In genomic region chr9:110742951-110743455, GRCm38 (mm10) we compare ENCODE assay signal across 10 mouse cellular contexts. TPM values are rescaled to one million over a fixed set of nuclear protein-coding genes. Genes with fewer than 3 reads are reported as not detected.
A peak's percentile ranks its signal among the peaks of the same experiment; 100 is the strongest.
DNase-seq lines count a peak whose midpoint lies in the region; ATAC-seq and TF ChIP-seq lines count a peak whose summit lies in the region.
"Had no signal": no experiment of that assay in that cellular context is flagged by ENCODE, and none has a peak within 500 bp of the region (broad histone marks: within the 10 kb centered on the region; RNA-seq: fewer than 3 reads in every experiment).

No protein-coding gene starts in this region.

- peaks cover 6% of the 10 kb centered on the region; the same call in 1 of the 2 replicates for H3K27me3 ChIP-seq in cerebellum, adult 2 months (ENCODE audit: control insufficient read depth, insufficient read depth, low read length)
- peaks cover 39% of the 10 kb centered on the region for H3K27me3 ChIP-seq in forebrain, postnatal 0 days (ENCODE audit: insufficient read depth, low read length)
- no peaks in the 10 kb centered on the region for H3K27me3 ChIP-seq in kidney, postnatal 0 days (ENCODE audit: insufficient read depth, low read length)
- H3K27me3 ChIP-seq in midbrain, postnatal 0 days (ENCODE audit: insufficient read depth, low read length) = peaks cover 31% of the 10 kb centered on the region

- no peak overlapping the region for H3K27ac ChIP-seq in cerebellum, adult 2 months (ENCODE audit: insufficient read depth, low read length)
- H3K27ac ChIP-seq in forebrain, postnatal 0 days (ENCODE audit: low read depth, low read length) = 0 out of 2 replicates have a peak overlapping the region, but pooled peaks have one; percentile 21
- H3K27ac ChIP-seq in kidney, postnatal 0 days = peak overlapping the region; percentile 91
- no peak overlapping the region for H3K27ac ChIP-seq in midbrain, postnatal 0 days (ENCODE audit: low read depth, low read length)

- H3K4me2 ChIP-seq in forebrain, postnatal 0 days (ENCODE audit: low read depth) = peak overlapping the region; percentile 98
- peak overlapping the region; percentile 94 for H3K4me2 ChIP-seq in kidney, postnatal 0 days (ENCODE audit: low read length)
- peak overlapping the region; percentile 95 for H3K4me2 ChIP-seq in midbrain, postnatal 0 days (ENCODE audit: low read depth, low read length, poor library complexity, severe bottlenecking)

- no peak for TF ChIP-seq CTCF in cerebellum, adult 2 months (IDR thresholded peaks at IDR 0.05; ENCODE audit: borderline replicate concordance, insufficient read depth, low read depth, low read length)
- no peak for TF ChIP-seq CTCF in forebrain, postnatal 0 days (IDR thresholded peaks at IDR 0.05; ENCODE audit: low read depth)
- TF ChIP-seq CTCF in kidney, postnatal 0 days (IDR thresholded peaks at IDR 0.05; ENCODE audit: low read depth) = no peak
- no peak for TF ChIP-seq CTCF in midbrain, postnatal 0 days (IDR thresholded peaks at IDR 0.05)

- H3K4me3 ChIP-seq in cerebellum, adult 2 months (replicated peaks; ENCODE audit: insufficient read depth, low read depth, low read length) = peak overlapping the region; percentile 18
- peak overlapping the region; percentile 58 for H3K4me3 ChIP-seq in forebrain, postnatal 0 days (ENCODE audit: low read depth, low read length)
- peak overlapping the region; percentile 77 for H3K4me3 ChIP-seq in kidney, postnatal 0 days (replicated peaks; ENCODE audit: low read depth, low read length)
- peak overlapping the region; percentile 62 for H3K4me3 ChIP-seq in midbrain, postnatal 0 days (ENCODE audit: low read depth, low read length)

- H3K9ac ChIP-seq in forebrain, postnatal 0 days = peak overlapping the region; percentile 56
- H3K9ac ChIP-seq in kidney, postnatal 0 days (ENCODE audit: low read depth, low read length) = peak overlapping the region; percentile 89
- peak overlapping the region; percentile 65 for H3K9ac ChIP-seq in midbrain, postnatal 0 days (replicated peaks; ENCODE audit: low read length, poor library complexity, severe bottlenecking)

- no peaks in the 10 kb centered on the region for H3K4me1 ChIP-seq in cerebellum, adult 2 months (ENCODE audit: control insufficient read depth, insufficient read depth, low read length)
- H3K4me1 ChIP-seq in forebrain, postnatal 0 days (ENCODE audit: insufficient read depth) = 0 out of 2 replicates have a peak, but pooled peaks cover 8% of the 10 kb centered on the region
- H3K4me1 ChIP-seq in kidney, postnatal 0 days (replicated peaks; ENCODE audit: insufficient read depth, low read length) = peaks cover 28% of the 10 kb centered on the region
- no peaks in the 10 kb centered on the region for H3K4me1 ChIP-seq in midbrain, postnatal 0 days (ENCODE audit: insufficient read depth, low read length)

- no peaks in the 10 kb centered on the region for H3K36me3 ChIP-seq in forebrain, postnatal 0 days (ENCODE audit: insufficient read depth)
- H3K36me3 ChIP-seq in kidney, postnatal 0 days (ENCODE audit: insufficient read depth, low read length) = no peaks in the 10 kb centered on the region
- no peaks in the 10 kb centered on the region for H3K36me3 ChIP-seq in midbrain, postnatal 0 days (ENCODE audit: insufficient read depth, low read length)

- no peak for TF ChIP-seq POLR2A in cerebellum, adult 2 months (IDR thresholded peaks at IDR 0.05; ENCODE audit: borderline replicate concordance, insufficient read depth, low read length)

- no peaks in the 10 kb centered on the region for H3K9me3 ChIP-seq in forebrain, postnatal 0 days (ENCODE audit: low read length)
- H3K9me3 ChIP-seq in kidney, postnatal 0 days (replicated peaks; ENCODE audit: low read length) = no peaks in the 10 kb centered on the region
- no peaks in the 10 kb centered on the region for H3K9me3 ChIP-seq in midbrain, postnatal 0 days (ENCODE audit: low read length)

- no peak for DNase-seq in cerebellum, adult 2 months
- DNase-seq in ES-CJ7 (ENCODE audit: low read depth, low spot score) = peak; percentile 46
- DNase-seq in forebrain, postnatal 0 days = no peak
- peak; percentile 61 for DNase-seq in kidney, postnatal 0 days (ENCODE audit: low spot score)
- DNase-seq in midbrain, postnatal 0 days (ENCODE audit: low spot score) = no peak
- DNase-seq in natural killer cell, adult 2 months (ENCODE audit: low spot score in 2 of 2) = no peak
- DNase-seq in right cerebral cortex, postnatal 14 days = no peak

- ATAC-seq in cerebellum, adult (ENCODE audit: insufficient number of reproducible peaks, low FRiP score, low TSS enrichment) = no peak
- ATAC-seq in forebrain, postnatal 0 days = no peak
- no peak for ATAC-seq in kidney, postnatal 0 days (replicated peaks; ENCODE audit: low FRiP score, low read depth)
- peak; percentile 55 for ATAC-seq in midbrain, postnatal 0 days (ENCODE audit: low FRiP score)

- WGBS in cerebellum, adult 2 months = under 1% methylated on average over 48 of the region's 49 CpGs
- under 1% methylated on average over 41 of the region's 49 CpGs for WGBS in forebrain, postnatal 0 days
- under 1% methylated on average over 47 of the region's 49 CpGs for WGBS in kidney, postnatal 0 days
- under 1% methylated on average over 35 of the region's 49 CpGs for WGBS in midbrain, postnatal 0 days

RNA-seq across cellular contexts. Expression of gene Myl3, which starts 1.3 kb away (rescaled TPM):
- polyA plus RNA-seq in cerebellum, adult 2 months (2012; rRNA removed) = 0.43 and 0.51 TPM in 2 replicates
- total RNA-seq in forebrain, postnatal 0 days (2014; rRNA removed) = 0.69 and 0.76 TPM in 2 replicates
- polyA plus RNA-seq in forebrain, postnatal 0 days (2015; fragmentation: Nextera tagmentation; extraction: Ambion mirVana) = 0.99 and 1.1 TPM in 2 replicates
- 1.1 and 1.5 TPM in 2 replicates for polyA plus RNA-seq in kidney, postnatal 0 days (2015; fragmentation: Nextera tagmentation; extraction: Ambion mirVana)
- total RNA-seq in midbrain, postnatal 0 days (2014; rRNA removed) = 0.66 TPM in 1 of 2 replicates, not detected in the other
- polyA plus RNA-seq in midbrain, postnatal 0 days (2015; fragmentation: Nextera tagmentation; extraction: Ambion mirVana) = 0.29 TPM in 1 of 2 replicates, not detected in the other
- polyA plus RNA-seq: C2C12 had no signal

RNA-seq across cellular contexts. Expression of gene Pth1r, which starts 3.9 kb away (rescaled TPM):
- polyA plus RNA-seq in cerebellum, adult 2 months (2012; rRNA removed) = 12.5 and 12.9 TPM in 2 replicates
- 11.4 and 14.2 TPM in 2 replicates for total RNA-seq in forebrain, postnatal 0 days (2014; rRNA removed)
- 7.8 and 8.7 TPM in 2 replicates for polyA plus RNA-seq in forebrain, postnatal 0 days (2015; fragmentation: Nextera tagmentation; extraction: Ambion mirVana)
- 179 and 192 TPM in 2 replicates for polyA plus RNA-seq in kidney, postnatal 0 days (2015; fragmentation: Nextera tagmentation; extraction: Ambion mirVana)
- 14.6 and 20.8 TPM in 2 replicates for total RNA-seq in midbrain, postnatal 0 days (2014; rRNA removed)
- polyA plus RNA-seq in midbrain, postnatal 0 days (2015; fragmentation: Nextera tagmentation; extraction: Ambion mirVana) = 7.9 and 8.3 TPM in 2 replicates

RNA-seq across cellular contexts. Expression of gene Prss42, which starts 55.0 kb away (rescaled TPM):
- not detected in 2 replicates for polyA plus RNA-seq in cerebellum, adult 2 months (2012; rRNA removed)
- total RNA-seq in forebrain, postnatal 0 days (2014; rRNA removed) = not detected in 2 replicates
- not detected in 2 replicates for polyA plus RNA-seq in forebrain, postnatal 0 days (2015; fragmentation: Nextera tagmentation; extraction: Ambion mirVana)
- polyA plus RNA-seq in kidney, postnatal 0 days (2015; fragmentation: Nextera tagmentation; extraction: Ambion mirVana) = not detected in 2 replicates
- not detected in 2 replicates for total RNA-seq in midbrain, postnatal 0 days (2014; rRNA removed)
- not detected in 2 replicates for polyA plus RNA-seq in midbrain, postnatal 0 days (2015; fragmentation: Nextera tagmentation; extraction: Ambion mirVana)
- total RNA-seq: gastrocnemius, postnatal 4 days had no signal
- polyA plus RNA-seq: C2C12 had no signal

Comparison
In these comparisons a context has a peak if more than half of its experiments do, and no peak if none do; other contexts are left out.
1. DNase-seq: peak in ES-CJ7 (single experiment) and kidney, postnatal 0 days (single experiment); none in cerebellum, adult 2 months (0 of 2), forebrain, postnatal 0 days (single experiment), midbrain, postnatal 0 days (single experiment), natural killer cell, adult 2 months (0 of 2) and right cerebral cortex, postnatal 14 days (single experiment).
2. H3K27ac ChIP-seq: peak in forebrain, postnatal 0 days (single experiment) and kidney, postnatal 0 days (single experiment); none in cerebellum, adult 2 months (single experiment) and midbrain, postnatal 0 days (single experiment).
3. H3K4me3 ChIP-seq: peak in every context shown above with its lines; median percentile 77 in kidney, postnatal 0 days; 62 in midbrain, postnatal 0 days; 58 in forebrain, postnatal 0 days; 18 in cerebellum, adult 2 months.
4. RNA of gene Pth1r, which starts 3.9 kb away (polyA plus RNA-seq): 179 to 192 TPM in kidney, postnatal 0 days; 12.5 to 12.9 TPM in cerebellum, adult 2 months, 7.9 to 8.3 TPM in midbrain, postnatal 0 days and 7.8 to 8.7 TPM in forebrain, postnatal 0 days; every median in the first group is over 10 times any median in the second.
5. Peak in every context shown above with its lines, with median percentiles within 50 percentile points of each other: H3K4me2 ChIP-seq and H3K9ac ChIP-seq.